Mouse (Mus musculus) embryo, embryonic 11.5 days (tissue): ENCODE results near the gene Rp9.
"Not testable (repeated sequence)": the region's sequence is repeated elsewhere in the genome, so short reads cannot be mapped to it uniquely, and the experiment has no call there.

Source experiments
- DNase-seq: peaks from one replicate; pipeline ENCODE4 v3.0.0-alpha.2; 2012; ENCODE audit warnings: low read depth, low spot score

Gene Rp9

DNA sequence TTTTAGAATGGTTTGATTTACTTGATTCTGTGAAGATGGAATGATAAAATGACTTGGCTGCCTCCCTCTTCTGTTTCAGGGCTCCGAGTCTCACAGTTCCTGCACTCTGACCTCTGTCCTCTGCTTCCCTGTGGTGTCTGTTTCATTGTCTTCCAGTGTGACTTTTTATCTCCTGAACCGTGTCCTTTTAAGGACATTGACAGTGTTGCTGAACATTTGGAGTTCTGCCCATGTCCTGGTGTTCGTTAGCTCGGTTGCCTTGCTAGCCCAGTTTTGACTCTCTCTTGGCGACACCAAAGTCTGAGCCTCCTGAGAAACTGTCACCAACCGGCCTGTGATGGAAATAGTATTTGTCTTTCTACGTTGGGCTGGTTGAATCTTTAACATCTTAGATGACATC, 49.1 kb downstream of the Rp9 start:
- DNase-seq = no peak

DNA sequence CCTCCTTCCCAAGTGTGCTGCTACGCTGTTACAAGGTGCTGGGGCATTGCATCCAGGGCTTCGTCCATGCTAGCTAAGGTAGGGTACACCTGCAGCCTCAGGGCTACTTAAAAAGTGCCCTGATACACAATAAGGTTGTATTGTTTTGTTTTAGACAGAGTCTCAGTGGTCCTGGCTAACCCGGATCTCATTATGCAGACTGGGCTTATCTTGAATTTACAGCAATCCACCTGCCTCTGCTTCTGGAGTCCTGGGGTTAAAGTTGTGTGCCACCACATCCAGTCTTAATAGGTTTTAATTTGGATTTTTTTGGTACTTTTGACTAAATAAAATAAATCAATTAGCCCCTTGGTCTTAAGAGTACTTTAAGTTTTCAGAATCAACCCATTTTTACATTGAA, 49.7 kb downstream of the Rp9 start:
- DNase-seq = no peak

DNA sequence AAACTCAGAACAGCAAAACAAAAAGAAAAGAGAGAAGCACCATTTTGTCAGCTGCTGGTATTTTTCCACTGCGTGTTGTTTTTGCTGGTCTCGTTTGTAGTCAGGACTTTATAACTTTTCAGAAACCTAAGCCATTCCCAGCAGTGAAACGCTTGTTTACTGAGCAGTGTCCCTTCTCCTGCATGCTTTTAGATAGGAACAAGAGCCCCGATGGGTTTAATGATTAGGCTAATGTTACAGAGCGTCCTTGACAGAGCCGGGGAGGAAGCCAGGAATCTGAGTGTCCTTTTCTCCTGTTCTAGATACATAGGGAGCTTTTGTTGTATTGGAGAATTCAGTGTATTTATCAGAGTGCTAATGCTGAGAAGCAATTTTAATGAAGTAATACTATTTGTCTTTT, 52.0 kb downstream of the Rp9 start:
- no peak for DNase-seq

DNA sequence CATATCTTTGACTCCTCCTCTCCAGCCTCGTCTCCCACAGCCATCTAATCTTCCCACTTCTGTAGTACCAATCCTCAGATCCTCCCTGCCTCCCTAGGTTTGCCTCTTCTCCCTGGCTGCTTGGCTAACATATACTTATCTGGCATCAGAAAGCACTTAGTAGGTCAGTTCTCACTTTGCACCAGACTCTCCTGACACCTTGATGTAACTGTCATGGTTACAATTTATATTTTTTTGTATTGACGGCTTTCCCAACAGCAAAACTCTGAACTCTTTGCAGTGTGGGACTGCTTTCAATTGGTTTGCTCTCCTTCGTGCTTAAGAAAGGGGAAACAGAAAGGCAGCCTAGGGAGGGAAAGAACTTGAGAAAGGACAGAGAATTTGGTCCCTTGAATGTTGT, 53.4 kb downstream of the Rp9 start:
- no peak for DNase-seq

DNA sequence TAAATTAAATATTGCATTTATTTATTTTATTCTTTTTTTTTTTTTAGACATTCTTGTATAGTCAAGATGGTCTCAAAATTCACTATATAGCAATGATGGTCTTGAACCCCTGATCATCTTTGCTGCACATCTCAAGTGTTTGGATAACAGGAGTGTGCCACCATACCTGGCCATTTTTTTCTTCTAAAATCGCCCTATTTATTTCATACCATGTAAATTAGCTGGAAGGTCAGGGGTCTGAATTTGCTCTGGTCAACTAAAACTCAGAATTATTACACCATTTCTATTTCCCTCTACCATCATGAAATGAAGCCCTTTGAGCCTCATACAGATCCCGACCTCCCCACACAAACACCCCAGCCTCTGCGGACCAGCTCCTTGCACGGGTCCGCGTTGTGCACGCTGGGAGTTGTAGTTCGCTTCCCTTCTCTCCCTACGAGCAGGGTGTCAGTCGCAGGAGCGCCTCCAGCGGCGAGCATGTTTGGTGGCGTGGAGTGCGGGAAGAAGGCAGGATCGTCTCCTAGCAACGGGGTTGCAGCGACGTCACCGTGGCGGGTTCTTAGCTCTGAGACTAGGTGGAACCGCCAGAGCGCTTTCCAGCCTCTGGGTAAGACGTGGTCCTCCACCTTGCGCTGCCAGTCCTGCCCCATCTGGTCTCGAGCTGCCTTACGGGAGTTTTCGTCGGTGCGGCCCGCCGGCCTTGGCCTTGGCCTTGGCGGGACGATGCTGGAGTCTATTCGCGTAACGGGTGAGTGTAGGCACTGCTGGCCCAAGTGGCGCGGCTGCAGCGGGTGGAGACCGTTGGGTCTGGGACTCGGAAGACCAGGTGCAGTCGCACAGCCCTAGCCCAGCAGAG, 58.3 kb downstream of the Rp9 start, which contains the start of gene 9530077C05Rik:
Gene 9530077C05Rik, plus strand, starts transcription at position 512 of the 856 bp plus-strand sequence.
- DNase-seq = peak; percentile 96

DNA sequence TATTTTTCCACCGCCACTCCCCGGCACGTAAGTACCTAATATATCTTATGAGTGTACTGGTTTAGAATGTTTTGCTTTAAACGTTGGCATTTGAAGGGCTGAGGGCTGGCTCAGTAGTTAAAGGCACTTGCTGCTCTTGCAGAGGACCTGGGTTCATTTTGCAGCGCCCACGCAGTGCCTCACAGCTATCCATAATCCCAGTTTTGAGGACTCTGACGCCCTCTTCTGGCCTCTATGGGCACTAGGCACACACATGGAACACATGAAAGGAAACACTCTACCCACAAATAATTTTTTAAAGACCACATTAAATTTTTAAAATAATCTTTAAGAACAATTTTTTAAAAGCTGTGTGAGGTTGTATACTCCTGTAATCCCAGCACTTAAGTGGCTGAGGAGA, 60.0 kb downstream of the Rp9 start:
- DNase-seq = no peak

DNA sequence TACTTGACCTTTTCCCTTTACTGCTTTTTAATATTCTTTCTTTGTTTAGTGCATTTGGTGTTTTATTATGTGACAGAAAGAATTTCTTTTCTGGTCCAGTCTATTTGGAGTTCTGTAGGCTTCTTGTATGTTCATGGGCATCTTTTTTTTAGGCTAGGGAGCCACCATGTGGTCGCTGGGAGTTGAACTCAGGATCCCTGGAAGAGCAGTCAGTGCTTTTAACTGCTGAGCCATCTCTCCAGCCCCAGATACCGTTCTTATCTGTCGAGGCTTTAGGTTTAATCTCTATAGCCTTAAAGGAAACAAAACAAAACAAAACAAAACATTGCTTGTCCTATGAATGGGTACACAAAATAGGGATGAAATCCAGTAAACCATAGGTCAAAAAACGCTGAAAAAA, 61.2 kb downstream of the Rp9 start:
- not testable (repeated sequence) for DNase-seq

DNA sequence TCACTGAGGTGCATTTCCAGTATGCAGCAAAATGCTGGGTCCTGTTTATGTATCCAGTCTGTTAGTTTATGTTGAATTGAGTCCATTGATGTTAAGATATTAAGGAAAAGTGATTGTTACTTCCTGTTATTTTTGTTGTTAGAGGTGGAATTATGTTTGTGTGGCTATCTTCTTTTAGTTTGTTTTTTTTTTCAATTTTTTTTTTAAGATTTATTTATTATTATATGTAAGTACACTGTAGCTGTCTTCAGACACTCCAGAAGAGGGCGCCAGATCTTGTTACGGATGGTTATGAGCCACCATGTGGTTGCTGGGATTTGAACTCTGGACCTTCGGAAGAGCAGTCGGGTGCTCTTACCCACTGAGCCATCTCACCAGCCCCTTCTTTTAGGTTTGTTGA, 61.9 kb downstream of the Rp9 start:
- not testable (repeated sequence) for DNase-seq

DNA sequence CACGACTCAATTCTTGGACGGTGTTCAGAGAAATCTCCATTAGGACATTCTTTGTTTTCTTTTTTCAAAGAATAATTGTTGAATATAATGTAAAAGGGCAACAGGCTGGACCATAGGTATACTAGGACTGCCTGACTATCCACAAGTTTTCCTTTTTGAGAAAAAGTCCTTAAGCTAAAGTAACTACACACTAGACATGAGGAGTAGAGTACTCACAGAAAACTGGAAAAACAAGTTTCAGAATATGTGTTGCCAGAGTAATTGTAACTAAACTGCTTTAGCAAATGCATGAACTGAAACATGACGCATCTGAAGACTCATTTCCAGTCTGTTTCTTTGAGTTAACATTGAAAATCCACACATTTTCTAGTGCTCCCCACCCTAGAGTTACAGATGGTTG, 64.1 kb downstream of the Rp9 start:
- no peak for DNase-seq

DNA sequence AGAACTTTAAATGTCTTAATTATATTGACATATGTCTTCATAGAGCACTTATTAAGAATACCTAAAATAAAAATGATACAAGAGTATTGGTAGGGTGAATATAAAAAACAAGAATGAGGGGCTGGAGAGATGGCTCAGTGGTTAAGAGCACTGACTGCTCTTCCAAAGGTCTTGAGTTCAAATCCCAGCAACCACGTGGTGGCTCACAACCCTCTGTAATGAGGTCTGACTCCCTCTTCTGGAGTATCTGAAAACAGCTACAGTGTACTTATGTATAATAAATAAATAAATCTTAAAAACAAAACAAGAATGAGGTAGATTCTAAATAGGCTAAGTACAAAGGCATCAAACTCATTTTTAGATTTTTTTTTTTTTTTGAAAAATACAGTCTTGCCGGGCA, 66.0 kb downstream of the Rp9 start:
- not testable (repeated sequence) for DNase-seq

DNA sequence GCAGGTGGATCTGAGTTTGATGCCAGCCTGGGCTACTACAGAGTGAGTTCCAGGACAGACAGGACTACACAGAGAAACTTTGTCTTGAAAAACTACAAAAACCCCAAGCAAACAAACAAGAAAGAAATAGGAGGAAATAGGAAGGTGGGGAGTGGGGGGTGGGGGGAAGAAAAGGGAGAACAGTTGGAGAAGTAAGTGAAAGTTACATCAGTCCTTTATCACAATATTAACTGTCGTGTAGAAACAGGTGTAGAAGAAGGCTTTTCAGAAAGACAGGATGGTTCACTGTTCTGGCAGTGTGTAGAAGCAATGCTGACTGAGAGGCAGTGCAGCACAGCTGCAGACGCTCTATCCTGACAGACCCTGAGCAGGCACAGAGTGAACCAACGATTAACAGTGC, 66.6 kb downstream of the Rp9 start:
- no peak for DNase-seq

DNA sequence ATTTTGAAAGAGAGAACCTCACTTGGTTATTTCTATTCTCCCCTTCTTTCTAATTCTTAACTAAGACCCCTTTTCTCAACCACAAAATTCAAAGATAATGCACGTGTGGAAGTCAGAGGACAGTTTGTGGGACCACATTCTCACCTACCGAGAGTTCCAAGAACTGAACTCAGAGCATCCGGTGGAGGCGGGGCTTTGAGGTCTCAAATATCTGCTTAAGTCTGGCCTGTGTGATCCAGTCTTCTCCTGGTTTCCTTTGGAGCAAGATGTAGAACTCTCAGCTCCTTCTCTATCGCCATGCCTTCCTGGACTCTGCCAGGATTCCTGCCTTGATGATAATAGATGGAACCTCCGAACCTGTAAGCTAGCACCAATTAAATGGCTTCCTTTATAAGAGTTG, 67.5 kb downstream of the Rp9 start:
- no peak for DNase-seq

DNA sequence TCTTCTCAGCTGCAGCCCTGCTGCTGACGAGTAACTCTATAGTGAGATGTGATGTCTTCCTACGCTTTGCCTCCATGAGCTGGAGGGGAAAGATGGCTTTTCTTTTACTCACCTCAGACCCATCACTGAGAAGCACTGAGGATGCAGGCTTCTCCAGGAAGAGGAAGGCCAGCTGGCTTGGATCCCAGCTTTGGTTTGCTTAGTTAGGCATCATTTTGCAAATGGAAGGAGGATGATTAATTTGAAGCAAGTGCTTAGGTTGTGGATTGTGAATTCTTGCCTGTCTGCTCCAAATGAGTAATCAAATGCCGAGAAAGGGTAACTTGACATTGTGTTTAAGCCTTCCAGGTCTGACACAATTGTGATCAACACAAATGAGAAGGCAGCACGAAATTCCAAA, 70.5 kb downstream of the Rp9 start:
- no peak for DNase-seq

DNA sequence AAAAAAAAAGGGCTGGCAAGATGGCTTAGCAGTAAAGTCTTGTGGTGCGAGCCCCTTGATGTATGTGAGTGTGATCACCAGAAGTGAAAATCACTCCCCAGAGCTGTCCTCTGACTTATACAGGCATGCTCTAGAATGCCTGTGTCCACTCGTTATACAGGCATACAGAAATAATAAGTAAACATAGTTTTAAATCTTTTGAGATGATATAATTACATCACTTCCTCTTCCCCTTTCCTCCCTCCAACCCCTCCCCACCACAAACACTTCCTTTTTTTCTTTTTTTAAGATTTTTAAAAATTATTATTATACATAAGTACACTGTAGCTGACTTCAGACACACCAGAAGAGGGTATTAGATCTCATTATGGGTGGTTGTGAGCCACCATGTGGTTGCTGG, 74.8 kb downstream of the Rp9 start:
- DNase-seq = no peak

DNA sequence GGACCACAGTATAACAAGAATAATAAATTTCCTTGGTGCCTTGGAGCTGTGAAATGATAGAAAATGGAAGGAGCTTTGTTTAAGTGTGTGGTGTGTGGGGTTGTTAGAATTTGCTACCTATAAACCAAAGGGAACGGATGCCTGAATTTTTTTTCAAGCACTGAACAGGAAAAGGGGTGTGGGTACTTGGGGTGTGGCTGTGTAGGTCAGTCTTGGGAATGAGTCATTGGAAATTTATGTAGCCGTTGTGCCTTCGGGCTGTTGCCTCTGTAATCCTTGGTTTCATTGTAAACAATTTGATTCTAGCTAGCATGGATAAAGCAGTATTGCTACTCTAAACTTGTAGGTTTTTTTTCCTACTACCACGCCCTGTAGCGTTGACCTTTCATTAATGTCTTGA, 79.2 kb downstream of the Rp9 start:
- DNase-seq = no peak

DNA sequence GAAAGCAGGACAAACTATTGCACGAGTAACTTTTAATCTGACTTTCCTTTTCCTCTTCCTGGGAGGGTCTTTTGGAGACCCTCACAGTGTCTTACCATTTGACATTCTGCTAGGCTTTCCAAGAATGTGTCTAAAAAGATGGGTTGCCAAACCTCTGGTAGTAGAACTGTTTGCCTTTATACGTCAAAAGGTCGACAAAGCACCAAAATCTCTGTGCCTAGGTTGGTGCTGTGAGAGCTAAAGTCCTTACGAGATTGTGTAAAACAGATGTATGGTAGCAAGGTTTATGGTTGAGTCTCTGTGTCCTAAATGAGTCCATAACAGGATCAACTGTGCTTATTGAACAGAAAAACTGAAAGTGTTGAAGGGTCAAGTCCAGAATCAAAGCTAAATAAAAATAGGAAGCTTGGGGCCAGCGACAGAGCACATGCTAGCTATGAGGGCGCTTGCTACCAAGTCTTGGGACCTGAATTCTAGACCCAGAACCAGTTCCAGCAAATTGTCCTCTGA, 79.8 kb downstream of the Rp9 start:
- no peak for DNase-seq

DNA sequence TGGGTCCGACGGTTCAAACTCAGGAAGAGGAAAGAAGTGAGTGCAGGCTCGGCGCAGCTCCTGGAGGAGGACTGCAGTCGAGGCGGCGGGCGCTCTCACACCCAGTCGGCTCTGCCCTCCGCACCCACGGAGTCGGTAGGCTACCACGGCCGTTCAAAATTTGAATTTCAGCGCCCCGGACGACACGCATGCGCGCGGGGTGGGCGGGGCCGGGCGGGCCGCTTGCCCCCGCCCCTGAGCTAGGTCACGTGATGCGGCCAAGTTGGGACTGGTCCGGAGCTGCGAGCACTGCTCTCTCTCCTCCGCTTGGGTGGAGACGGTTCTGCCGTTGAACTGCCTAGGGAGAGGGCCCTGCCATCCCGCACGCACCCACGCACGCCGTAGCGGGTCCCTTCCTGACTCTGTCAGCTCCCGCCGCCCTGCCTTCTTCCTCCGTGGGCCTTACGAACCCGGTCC, 80.5 kb downstream of the Rp9 start, which contains the start of gene Anln:
Gene Anln, minus strand, starts transcription at position 168 of the 456 bp plus-strand sequence.
- peak; percentile 93 for DNase-seq

DNA sequence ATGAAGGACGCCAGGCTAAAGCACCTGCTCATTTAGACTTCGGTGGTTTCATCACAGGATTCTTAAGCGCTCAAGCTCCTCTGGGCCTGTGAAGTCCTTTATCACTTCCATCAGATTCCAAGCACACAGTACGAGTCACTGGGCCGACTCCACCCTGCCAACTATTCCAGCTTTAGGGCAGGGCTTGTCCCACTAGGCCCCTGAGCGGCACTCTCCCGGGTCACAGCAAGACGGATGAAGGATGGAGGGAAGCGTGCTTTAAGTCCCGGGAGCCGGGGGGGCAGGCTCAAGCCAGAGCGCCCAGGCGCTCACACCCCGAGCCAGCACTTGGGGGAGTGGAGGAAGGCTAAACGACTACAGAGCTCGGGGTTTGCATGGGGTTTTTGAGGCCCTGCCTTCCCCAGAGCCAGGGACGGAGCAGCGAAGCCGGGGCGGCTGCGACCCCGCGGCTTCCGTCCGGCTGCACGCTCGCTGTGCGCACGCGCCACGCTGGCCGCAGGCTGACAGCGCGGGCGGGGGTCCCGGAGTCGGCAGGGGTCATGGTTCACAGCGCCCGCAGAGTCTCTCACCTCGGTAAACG, 81.1 kb downstream of the Rp9 start:
- DNase-seq = peak; percentile 19

DNA sequence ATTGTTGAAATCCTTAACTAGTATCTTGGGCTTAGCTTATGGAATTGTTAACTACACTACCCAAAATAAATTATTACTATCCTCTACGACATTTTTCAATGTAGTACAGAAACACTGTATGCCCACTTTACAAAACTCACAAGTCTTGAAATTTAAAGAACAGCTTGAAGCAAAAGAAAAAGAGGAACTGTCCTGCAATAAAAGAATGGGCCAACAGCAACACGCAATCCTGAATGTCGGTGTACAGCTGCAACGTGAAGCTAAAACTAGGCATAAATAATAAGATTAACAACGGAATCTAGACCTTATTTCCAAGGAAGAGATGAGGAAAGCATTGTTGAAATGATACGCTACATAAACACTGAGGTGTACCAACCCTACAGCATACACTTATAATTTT, 81.6 kb downstream of the Rp9 start:
- no peak for DNase-seq

DNA sequence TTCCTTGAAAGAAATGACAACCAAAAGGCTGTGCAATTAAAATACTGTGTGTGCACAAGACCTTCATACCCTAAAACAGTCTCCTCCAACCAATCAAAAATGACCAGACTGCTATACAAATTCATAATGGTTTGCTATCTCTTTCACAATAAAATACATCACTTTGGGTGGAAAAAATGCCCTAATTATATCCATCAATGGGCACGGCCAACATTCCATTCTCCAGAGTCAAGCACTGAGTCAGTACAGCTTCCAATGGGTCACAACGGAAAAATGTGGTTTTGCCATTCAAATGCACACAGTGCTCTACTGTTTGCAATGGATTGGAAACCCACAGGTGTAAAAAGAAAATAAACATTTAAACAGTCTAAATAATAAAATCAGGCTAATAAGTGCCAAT, 83.7 kb downstream of the Rp9 start:
- DNase-seq = no peak

DNA sequence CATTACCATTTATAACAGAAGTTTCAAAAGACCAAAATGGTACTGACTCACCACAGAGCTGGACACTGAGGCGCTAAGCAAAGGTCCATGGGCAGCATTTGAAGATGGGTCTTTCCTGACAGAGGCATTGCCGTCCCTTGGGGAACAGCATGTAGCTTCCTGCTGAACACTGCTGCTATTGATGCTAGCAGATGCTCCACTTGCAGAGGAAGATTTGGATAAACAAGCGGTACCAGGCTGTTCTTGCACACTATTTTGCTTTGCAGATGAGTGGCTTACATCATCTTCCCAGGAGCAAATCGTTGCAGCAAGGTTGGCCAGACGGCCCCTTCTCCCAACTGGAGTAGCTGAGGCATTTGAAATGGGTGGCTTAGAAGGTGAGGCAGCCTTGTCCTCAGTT, 93.5 kb downstream of the Rp9 start:
- DNase-seq = no peak

DNA sequence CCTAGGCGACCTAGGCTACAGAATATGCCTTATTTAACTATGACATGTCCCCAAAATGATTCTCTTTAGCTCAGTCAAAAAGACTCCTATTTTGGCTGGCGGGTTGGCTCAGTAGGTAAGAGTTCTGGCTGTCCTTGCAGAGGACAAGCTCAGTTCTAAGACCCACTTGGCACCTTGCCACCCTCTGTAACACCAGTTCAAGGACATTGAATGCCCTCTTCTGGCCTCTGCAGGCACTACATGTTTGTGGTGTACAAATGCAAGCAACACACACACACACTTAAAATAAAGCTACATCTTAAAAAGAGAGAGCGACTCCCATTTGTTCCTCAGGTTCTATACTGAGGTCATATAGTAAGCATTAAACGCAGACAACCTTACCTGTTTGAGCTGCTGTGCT, 96.8 kb downstream of the Rp9 start:
- no peak for DNase-seq

DNA sequence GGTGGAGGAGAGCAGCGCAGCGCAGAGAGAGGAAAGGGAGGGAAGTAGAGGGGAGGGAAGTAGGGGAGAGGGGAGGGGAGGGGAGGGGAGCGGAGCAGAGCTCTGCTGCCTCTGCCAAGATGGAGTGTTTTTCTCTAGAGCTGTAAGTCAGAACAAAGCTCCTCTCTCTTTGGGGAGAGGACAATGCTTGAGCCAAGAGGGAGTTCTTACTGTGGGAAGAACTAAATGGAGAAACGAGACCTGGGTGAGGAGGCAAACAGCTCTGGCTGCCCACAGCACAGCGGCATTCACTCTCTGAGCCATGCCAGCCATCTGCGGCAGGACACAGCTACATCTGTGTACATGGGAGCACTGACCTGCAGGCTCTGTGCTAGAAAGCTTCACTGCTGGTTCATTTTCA, 101.5 kb downstream of the Rp9 start:
- no peak for DNase-seq
